Comparison of ENCODE assay signal across 42 mouse cellular contexts in the genomic region with DNA sequence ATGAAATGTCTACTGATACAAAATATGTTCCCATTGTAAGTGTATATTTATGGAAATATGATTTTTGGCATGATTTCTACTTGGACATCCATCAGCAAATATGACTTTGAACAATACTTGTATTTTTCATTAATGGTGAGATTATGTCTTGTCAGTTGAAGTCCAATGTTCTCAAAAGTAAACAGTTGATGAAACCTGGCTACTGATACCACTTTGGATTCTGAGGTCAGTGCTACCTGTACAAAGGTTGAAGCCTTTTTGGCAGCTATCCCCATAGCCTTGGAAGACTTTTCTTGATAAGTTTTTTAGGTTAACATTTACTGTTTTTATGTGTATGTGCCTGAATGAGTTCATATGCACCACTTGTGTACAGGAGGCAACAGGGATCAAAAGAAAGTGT. TPM values are rescaled to one million over a fixed set of nuclear protein-coding genes. Genes with fewer than 3 reads are reported as not detected.
"Had no signal": no experiment of that assay in that cellular context is flagged by ENCODE, and none has a peak within 500 bp of the region (broad histone marks: within the 10 kb centered on the region; RNA-seq: fewer than 3 reads in every experiment).

Gene Mup2, minus strand, starts transcription at position 101 of the 400 bp plus-strand sequence.

RNA-seq across cellular contexts. Expression of gene Mup2, which starts in this region (rescaled TPM):
- total RNA-seq: heart, postnatal 10 days; heart, postnatal 14 days; heart, postnatal 25 days; heart, postnatal 36 days; heart, postnatal 4 days; hematopoietic stem cell, adult 5-6 weeks; hindbrain, postnatal 0 days; layer of hippocampus, adult 18-20 months; layer of hippocampus, adult 2 months; layer of hippocampus, adult 8-10 months; layer of hippocampus, postnatal 10 days; layer of hippocampus, postnatal 14 days; layer of hippocampus, postnatal 25 days; layer of hippocampus, postnatal 36 days; left cerebral cortex, adult 18-20 months; left cerebral cortex, adult 2 months had no signal
- polyA plus RNA-seq: heart, embryonic 10.5 days; heart, embryonic 11.5 days; heart, embryonic 12.5 days; heart, embryonic 13.5 days; heart, embryonic 14.5 days; heart, embryonic 15.5 days; heart, embryonic 16.5 days; heart, postnatal 0 days; hindbrain, embryonic 10.5 days; hindbrain, embryonic 11.5 days; hindbrain, embryonic 12.5 days; hindbrain, embryonic 13.5 days; hindbrain, embryonic 14.5 days; hindbrain, embryonic 15.5 days; hindbrain, embryonic 16.5 days; hindbrain, postnatal 0 days; inflammation-experienced regulatory T-cells, adult 6 months; intestine, embryonic 14.5 days; intestine, embryonic 15.5 days; intestine, embryonic 16.5 days; intestine, postnatal 0 days; kidney, adult 2 months; kidney, embryonic 14.5 days; kidney, embryonic 15.5 days; kidney, embryonic 16.5 days; kidney, postnatal 0 days; large intestine, adult 2 months had no signal
